Mouse (Mus musculus): ENCODE results near the gene Armh3. TPM values are rescaled to one million over a fixed set of nuclear protein-coding genes. Genes with fewer than 3 reads are reported as not detected.

Gene Armh3
- polyA plus RNA-seq, 1 experiment from 2014 or later = 21.4 TPM

DNA sequence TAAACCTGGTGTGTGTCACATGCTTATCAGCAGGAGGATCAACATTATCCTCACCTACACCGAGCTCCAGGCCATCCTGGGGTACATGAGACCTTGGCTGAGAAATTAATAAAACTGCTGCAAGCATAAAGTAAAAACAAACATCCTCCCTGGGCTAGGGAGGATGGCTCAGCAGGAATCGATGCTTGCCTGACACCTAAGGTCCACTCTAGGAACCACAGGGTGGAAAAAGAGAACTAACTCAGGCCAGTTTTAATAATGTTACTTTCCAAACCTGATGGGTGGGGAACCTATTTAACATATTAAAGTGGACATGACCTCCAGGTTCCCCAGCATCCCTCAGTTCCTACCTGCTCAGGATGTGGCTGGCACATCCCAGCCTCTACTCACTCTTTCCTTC lies 167.6 kb downstream of the Armh3 start:
- H3K4me1 ChIP-seq (ENCODE audit: control insufficient read depth, insufficient read depth, low read depth, low read length) = no peaks in the 10 kb centered on the region
- no peaks in the 10 kb centered on the region for H3K36me3 ChIP-seq (ENCODE audit: control insufficient read depth, insufficient read depth, low read length)
- H3K27me3 ChIP-seq (replicated peaks; ENCODE audit: control insufficient read depth, insufficient read depth, low read length) = no peaks in the 10 kb centered on the region
- no peak overlapping the region for H3K9ac ChIP-seq (ENCODE audit: low read depth, low read length)
- no peak overlapping the region for H3K4me2 ChIP-seq (ENCODE audit: low read length)
- no peak overlapping the region for H3K4me3 ChIP-seq (ENCODE audit: low read length)
- WGBS = 60% methylated on average over 2 of the region's 2 CpGs
- no peak overlapping the region for H3K27ac ChIP-seq (ENCODE audit: low read depth, low read length)
- ATAC-seq = no peak
- H3K9me3 ChIP-seq (ENCODE audit: control insufficient read depth, low read length) = no peaks in the 10 kb centered on the region

DNA sequence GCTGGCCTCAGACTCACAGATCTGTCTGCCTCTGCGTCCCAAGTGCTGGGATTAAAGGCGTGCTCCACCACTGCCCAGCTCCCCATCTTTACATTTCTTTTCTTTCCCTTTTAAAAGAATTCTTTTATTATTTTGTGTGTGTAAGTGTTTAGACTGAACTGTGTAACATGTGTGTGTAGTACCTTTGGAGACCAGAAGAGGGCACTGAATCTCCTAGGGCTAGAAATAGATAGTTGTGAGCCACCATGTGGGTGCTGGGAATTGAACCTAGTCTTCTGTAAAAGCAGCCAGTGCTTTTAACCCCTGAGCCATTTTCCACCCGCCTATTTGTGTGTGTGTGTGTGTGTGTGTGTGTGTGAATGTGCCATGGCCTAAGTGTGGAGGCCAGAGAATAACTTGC lies 170.6 kb downstream of the Armh3 start:
- 95% methylated on average over 3 of the region's 3 CpGs for WGBS
- no peaks in the 10 kb centered on the region for H3K4me1 ChIP-seq (ENCODE audit: control insufficient read depth, insufficient read depth, low read depth, low read length)
- no peak overlapping the region for H3K9ac ChIP-seq (ENCODE audit: low read depth, low read length)
- no peak for ATAC-seq
- no peaks in the 10 kb centered on the region for H3K9me3 ChIP-seq (ENCODE audit: control insufficient read depth, low read length)
- no peaks in the 10 kb centered on the region for H3K27me3 ChIP-seq (replicated peaks; ENCODE audit: control insufficient read depth, insufficient read depth, low read length)
- no peak overlapping the region for H3K4me2 ChIP-seq (ENCODE audit: low read length)
- H3K4me3 ChIP-seq (ENCODE audit: low read length) = no peak overlapping the region
- H3K36me3 ChIP-seq (ENCODE audit: control insufficient read depth, insufficient read depth, low read length) = no peaks in the 10 kb centered on the region
- no peak overlapping the region for H3K27ac ChIP-seq (ENCODE audit: low read depth, low read length)

DNA sequence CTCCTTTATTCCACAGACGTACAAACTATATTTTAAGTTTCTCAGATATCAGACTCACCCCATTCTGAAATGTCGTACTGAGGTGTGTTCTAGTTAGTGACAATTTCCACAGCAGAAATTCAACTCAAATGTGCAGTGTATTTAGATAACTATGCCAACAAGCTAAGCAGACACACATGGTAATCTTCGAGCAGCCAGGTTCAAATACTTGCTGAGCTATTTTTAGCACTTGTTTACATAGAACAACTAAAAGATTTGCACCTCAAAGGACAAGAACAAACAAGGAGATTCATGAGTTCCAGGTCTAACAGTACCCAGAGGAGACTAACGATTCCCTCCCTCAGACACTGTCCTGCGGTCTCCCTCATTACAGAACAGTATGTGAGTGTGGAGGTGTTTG lies 171.2 kb downstream of the Armh3 start:
- no peaks in the 10 kb centered on the region for H3K36me3 ChIP-seq (ENCODE audit: control insufficient read depth, insufficient read depth, low read length)
- no peak overlapping the region for H3K4me2 ChIP-seq (ENCODE audit: low read length)
- H3K27me3 ChIP-seq (replicated peaks; ENCODE audit: control insufficient read depth, insufficient read depth, low read length) = no peaks in the 10 kb centered on the region
- ATAC-seq = no peak
- H3K4me3 ChIP-seq (ENCODE audit: low read length) = no peak overlapping the region
- WGBS = 81% methylated on average over 5 of the region's 5 CpGs
- no peaks in the 10 kb centered on the region for H3K9me3 ChIP-seq (ENCODE audit: control insufficient read depth, low read length)
- no peak overlapping the region for H3K9ac ChIP-seq (ENCODE audit: low read depth, low read length)
- H3K4me1 ChIP-seq (ENCODE audit: control insufficient read depth, insufficient read depth, low read depth, low read length) = 0 out of 2 replicates have a peak, but pooled peaks cover under 1% of the 10 kb centered on the region
- H3K27ac ChIP-seq (ENCODE audit: low read depth, low read length) = no peak overlapping the region

DNA sequence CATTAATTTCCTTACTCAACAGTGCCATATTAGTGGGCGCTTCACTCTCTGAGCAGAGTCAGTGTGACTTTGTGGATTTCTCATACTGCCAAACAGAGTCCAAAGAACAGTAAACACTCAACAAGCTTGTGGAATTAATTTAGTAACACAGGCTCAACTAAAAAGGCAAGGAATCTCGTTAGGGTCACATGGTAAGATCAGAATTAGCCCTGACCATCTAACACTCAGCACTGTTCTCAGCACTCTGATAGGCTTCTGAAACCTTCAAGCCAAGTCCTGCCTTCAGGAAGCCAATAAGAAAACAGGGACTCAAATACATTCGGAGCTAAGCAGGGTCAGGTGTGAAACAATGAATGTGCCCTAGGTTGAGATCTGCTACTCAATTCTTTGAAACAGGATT lies 172.1 kb downstream of the Armh3 start:
- Histone ChIP-seq H3K4me2 (ENCODE audit: low read length) (no peak overlapping the region), H3K36me3 (ENCODE audit: control insufficient read depth, insufficient read depth, low read length) (no peaks in the 10 kb centered on the region), H3K9me3 (ENCODE audit: control insufficient read depth, low read length) (no peaks in the 10 kb centered on the region), H3K27me3 (replicated peaks; ENCODE audit: control insufficient read depth, insufficient read depth, low read length) (no peaks in the 10 kb centered on the region), H3K9ac (ENCODE audit: low read depth, low read length) (no peak overlapping the region), H3K4me3 (ENCODE audit: low read length) (no peak overlapping the region), H3K27ac (ENCODE audit: low read depth, low read length) (no peak overlapping the region), H3K4me1 (ENCODE audit: control insufficient read depth, insufficient read depth, low read depth, low read length) (peaks cover 9% of the 10 kb centered on the region; the same call in 1 of the 2 replicates)
- 85% methylated on average over 3 of the region's 3 CpGs for WGBS
- no peak for ATAC-seq

- Histone ChIP-seq H3K9me3 (ENCODE audit: control insufficient read depth, low read length) (no peaks in the 10 kb centered on the region), H3K27ac (ENCODE audit: low read depth, low read length) (no peak overlapping the region; the same call in 1 of the 2 replicates), H3K4me2 (ENCODE audit: low read length) (no peak overlapping the region), H3K9ac (ENCODE audit: low read depth, low read length) (peak overlapping the region; percentile 35; the same call in 1 of the 2 replicates), H3K4me1 (ENCODE audit: control insufficient read depth, insufficient read depth, low read depth, low read length) (peaks cover 9% of the 10 kb centered on the region; the same call in 1 of the 2 replicates), H3K36me3 (ENCODE audit: control insufficient read depth, insufficient read depth, low read length) (no peaks in the 10 kb centered on the region), H3K27me3 (replicated peaks; ENCODE audit: control insufficient read depth, insufficient read depth, low read length) (no peaks in the 10 kb centered on the region), H3K4me3 (ENCODE audit: low read length) (no peak overlapping the region)
- ATAC-seq = peak; percentile 80; the same call in 1 of the 2 replicates
- WGBS = 47% methylated on average over 5 of the region's 5 CpGs
Observed at GRCm38 (mm10) chr19:45821832-45822231, 176.5 kb downstream of the Armh3 start.

DNA sequence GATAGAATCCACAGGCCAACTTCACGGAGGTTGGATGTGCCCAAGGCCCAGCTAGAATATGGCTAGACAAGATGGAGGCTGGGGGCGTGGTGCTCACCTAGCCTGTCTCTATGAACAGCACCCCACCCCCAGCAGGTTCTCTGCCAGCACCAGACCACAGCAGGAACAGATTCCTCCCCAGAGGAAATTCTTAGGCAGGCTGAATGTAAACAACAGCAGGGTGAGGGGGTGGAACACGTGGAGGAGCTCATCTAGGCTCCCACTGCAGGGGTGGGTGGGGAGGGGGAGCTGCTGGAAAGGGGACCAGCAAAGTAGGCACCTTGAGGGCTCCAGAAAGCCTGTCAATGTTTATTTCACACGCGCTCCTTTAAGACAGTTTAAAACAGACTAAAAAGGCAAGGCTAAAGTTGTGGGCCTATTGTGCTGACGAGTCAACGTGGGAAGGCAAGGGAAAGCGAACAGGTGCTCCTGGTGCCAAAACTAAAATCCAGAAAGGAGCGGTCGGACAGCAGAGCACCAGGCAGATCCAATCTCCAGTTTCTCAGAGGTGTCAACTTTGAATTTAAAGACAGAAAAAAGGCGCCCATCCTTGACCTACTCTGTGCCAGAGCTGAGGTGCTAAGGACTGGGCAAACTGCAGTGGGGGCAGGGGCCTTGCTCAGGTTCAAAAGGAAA lies 180.3 kb downstream of the Armh3 start:
- H3K9me3 ChIP-seq (ENCODE audit: control insufficient read depth, low read length) = no peaks in the 10 kb centered on the region
- H3K4me1 ChIP-seq (ENCODE audit: control insufficient read depth, insufficient read depth, low read depth, low read length) = peaks cover 22% of the 10 kb centered on the region
- no peak for ATAC-seq
- no peaks in the 10 kb centered on the region for H3K36me3 ChIP-seq (ENCODE audit: control insufficient read depth, insufficient read depth, low read length)
- H3K9ac ChIP-seq (ENCODE audit: low read depth, low read length) = no peak overlapping the region
- H3K4me2 ChIP-seq (ENCODE audit: low read length) = no peak overlapping the region
- H3K4me3 ChIP-seq (ENCODE audit: low read length) = no peak overlapping the region
- H3K27me3 ChIP-seq (replicated peaks; ENCODE audit: control insufficient read depth, insufficient read depth, low read length) = no peaks in the 10 kb centered on the region
- H3K27ac ChIP-seq (ENCODE audit: low read depth, low read length) = no peak overlapping the region
- 74% methylated on average over 11 of the region's 11 CpGs for WGBS

DNA sequence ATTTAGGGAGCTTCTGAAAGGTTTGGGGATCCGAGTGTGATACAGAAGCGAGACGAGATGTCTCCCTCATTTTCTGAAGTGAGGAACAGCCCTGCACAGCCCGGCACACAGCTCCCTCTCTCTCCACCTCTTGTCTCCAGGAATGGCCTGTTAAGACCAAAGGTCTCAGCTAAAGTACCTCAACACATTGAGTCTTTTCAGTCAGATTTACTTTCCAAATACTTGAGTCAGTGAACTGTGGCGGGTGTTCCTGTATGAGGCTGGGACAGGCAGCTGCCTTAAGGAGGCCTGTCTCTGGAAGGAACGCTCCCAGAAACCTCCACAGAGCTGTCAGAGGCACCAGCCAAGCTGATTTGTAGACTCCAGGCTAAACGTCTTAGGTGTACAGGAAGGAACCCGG lies 181.6 kb downstream of the Armh3 start:
- H3K4me1 ChIP-seq (ENCODE audit: control insufficient read depth, insufficient read depth, low read depth, low read length) = peaks cover 29% of the 10 kb centered on the region
- no peaks in the 10 kb centered on the region for H3K27me3 ChIP-seq (replicated peaks; ENCODE audit: control insufficient read depth, insufficient read depth, low read length)
- WGBS = 22% methylated on average over 8 of the region's 8 CpGs

GRCm38 (mm10) chr19:45815831-45816405 lies 182.4 kb downstream of the Armh3 start, which contains the start of gene Kcnip2:
Gene Kcnip2 (minus strand): TSS chr19:45816061.
- peak within 1 kb of the TSS; percentile 9; the same call in 1 of the 2 replicates for H3K27ac ChIP-seq (ENCODE audit: low read depth, low read length)
- peaks cover 24% of the 10 kb centered on the region for H3K4me1 ChIP-seq (ENCODE audit: control insufficient read depth, insufficient read depth, low read depth, low read length)

More for the DNA sequence above, 181.6 kb downstream of the Armh3 start:
- no peak for ATAC-seq
- no peak overlapping the region for H3K9ac ChIP-seq (ENCODE audit: low read depth, low read length)
- peak overlapping the region; percentile 92 for H3K4me2 ChIP-seq (ENCODE audit: low read length)
- H3K27ac ChIP-seq (ENCODE audit: low read depth, low read length) = no peak overlapping the region
- H3K36me3 ChIP-seq (ENCODE audit: control insufficient read depth, insufficient read depth, low read length) = no peaks in the 10 kb centered on the region
- H3K4me3 ChIP-seq (ENCODE audit: low read length) = peak overlapping the region; percentile 47
- no peaks in the 10 kb centered on the region for H3K9me3 ChIP-seq (ENCODE audit: control insufficient read depth, low read length)

GRCm38 (mm10) chr19:45815170-45815569 lies 183.1 kb downstream of the Armh3 start:
- no peaks in the 10 kb centered on the region for H3K9me3 ChIP-seq (ENCODE audit: control insufficient read depth, low read length)
- H3K27ac ChIP-seq (ENCODE audit: low read depth, low read length) = no peak overlapping the region
- peak overlapping the region; percentile 47 for H3K4me3 ChIP-seq (ENCODE audit: low read length)
- WGBS = 67% methylated on average over 10 of the region's 10 CpGs
- H3K4me1 ChIP-seq (ENCODE audit: control insufficient read depth, insufficient read depth, low read depth, low read length) = peaks cover 24% of the 10 kb centered on the region
- peak overlapping the region; percentile 61 for H3K9ac ChIP-seq (ENCODE audit: low read depth, low read length)
- no peaks in the 10 kb centered on the region for H3K36me3 ChIP-seq (ENCODE audit: control insufficient read depth, insufficient read depth, low read length)
- H3K4me2 ChIP-seq (ENCODE audit: low read length) = peak overlapping the region; percentile 92
- ATAC-seq = 0 out of 2 replicates have a peak, but pooled peaks have one; percentile 11
- H3K27me3 ChIP-seq (replicated peaks; ENCODE audit: control insufficient read depth, insufficient read depth, low read length) = no peaks in the 10 kb centered on the region

More at GRCm38 (mm10) chr19:45815831-45816405, 182.4 kb downstream of the Armh3 start, which contains the start of gene Kcnip2:
- H3K9me3 ChIP-seq (ENCODE audit: control insufficient read depth, low read length) = no peaks in the 10 kb centered on the region
- peak within 1 kb of the TSS; percentile 47 for H3K4me3 ChIP-seq (ENCODE audit: low read length)
- H3K9ac ChIP-seq (ENCODE audit: low read depth, low read length) = peak within 1 kb of the TSS; percentile 61
- peak within 1 kb of the TSS; percentile 92 for H3K4me2 ChIP-seq (ENCODE audit: low read length)
- 1% methylated on average over 21 of the region's 29 CpGs for WGBS
- H3K36me3 ChIP-seq (ENCODE audit: control insufficient read depth, insufficient read depth, low read length) = no peaks in the 10 kb centered on the region
- no peaks in the 10 kb centered on the region for H3K27me3 ChIP-seq (replicated peaks; ENCODE audit: control insufficient read depth, insufficient read depth, low read length)
- peak; percentile 48 for ATAC-seq
